Mouse (Mus musculus) G1E (cell line): ENCODE results near the gene 4930469K13Rik. TPM values are rescaled to one million over a fixed set of nuclear protein-coding genes. Genes with fewer than 3 reads are reported as not detected.
A peak's percentile ranks its signal among the peaks of the same experiment; 100 is the strongest.

Source experiments
- ATAC-seq: 2 replicates; pipeline ENCODE4 v1.8.0; 2016; ENCODE audit warnings: mild to moderate bottlenecking; ENCODE audit not compliant: insufficient number of reproducible peaks, poor library complexity, low FRiP score, severe bottlenecking; ENCODE audit errors: extremely low read depth
- DNase-seq: peaks from one replicate; pipeline ENCODE4 v3.0.0; 2012; ENCODE audit warnings: low spot score
- H3K27me3 ChIP-seq: 2 replicates; pipeline ENCODE4 v1.6.1; 2012; ENCODE audit warnings: mild to moderate bottlenecking, low read length, inconsistent platforms; ENCODE audit not compliant: insufficient read depth
- H3K36me3 ChIP-seq: replicated peaks from 2 replicates; pipeline ENCODE3; 2012; ENCODE audit warnings: mild to moderate bottlenecking, inconsistent platforms
- H3K4me1 ChIP-seq: 2 replicates; pipeline ENCODE4 v1.6.1; 2012; ENCODE audit warnings: low read depth, low read length, inconsistent platforms, mixed read lengths; ENCODE audit not compliant: insufficient read depth
- H3K4me3 ChIP-seq: 2 replicates; pipeline ENCODE4 v1.5.1; 2012; ENCODE audit warnings: low read depth, mild to moderate bottlenecking, inconsistent platforms, low read length, moderate library complexity, mixed read lengths
- H3K9me3 ChIP-seq: replicated peaks from 2 replicates; pipeline ENCODE4 v1.6.1; 2012; ENCODE audit warnings: inconsistent platforms
- CTCF ChIP-seq: IDR thresholded peaks from 2 replicates; pipeline ENCODE4 v1.5.1; 2012; ENCODE audit warnings: low read depth, low read length, inconsistent platforms, mixed read lengths
- GATA1 ChIP-seq: IDR thresholded peaks from 2 replicates; pipeline ENCODE4 v1.6.1; 2012; ENCODE audit warnings: borderline replicate concordance, low read length, inconsistent platforms, mixed read lengths
- GATA2 ChIP-seq: IDR thresholded peaks from 2 replicates; pipeline ENCODE4 v1.6.1; 2012; ENCODE audit warnings: low read depth, low read length, inconsistent platforms, borderline replicate concordance
- POLR2AphosphoS5 ChIP-seq: IDR thresholded peaks from 2 replicates; pipeline ENCODE4 v1.6.1; 2012; ENCODE audit warnings: low read depth, low read length, inconsistent platforms; ENCODE audit not compliant: insufficient replicate concordance
- TAL1 ChIP-seq: conservative IDR thresholded peaks from 2 replicates; pipeline ENCODE4 v1.6.1; 2012; ENCODE audit warnings: low read depth, low read length, inconsistent platforms, mixed read lengths
- polyA plus RNA-seq: library from polyadenylated mRNA; stranded (reverse); fragments of >175 nt; gene quantifications from 2 replicates; pipeline ENCODE4 v1.2.3, GENCODE M21; 2012
- total RNA-seq, 2 experiments: library from RNA; stranded (forward) in 1 of 2; stranded (reverse) in 1 of 2; fragments of 200-1000 nt in 1 of 2; fragments of >200 nt in 1 of 2; fragmentation: Nextera tagmentation in 1 of 2; gene quantifications; 2 replicates each; pipeline ENCODE4 v1.2.3; 2014 to 2017

The 4930469K13Rik gene
- total and polyA plus RNA-seq, 3 experiments: not detected

DNA sequence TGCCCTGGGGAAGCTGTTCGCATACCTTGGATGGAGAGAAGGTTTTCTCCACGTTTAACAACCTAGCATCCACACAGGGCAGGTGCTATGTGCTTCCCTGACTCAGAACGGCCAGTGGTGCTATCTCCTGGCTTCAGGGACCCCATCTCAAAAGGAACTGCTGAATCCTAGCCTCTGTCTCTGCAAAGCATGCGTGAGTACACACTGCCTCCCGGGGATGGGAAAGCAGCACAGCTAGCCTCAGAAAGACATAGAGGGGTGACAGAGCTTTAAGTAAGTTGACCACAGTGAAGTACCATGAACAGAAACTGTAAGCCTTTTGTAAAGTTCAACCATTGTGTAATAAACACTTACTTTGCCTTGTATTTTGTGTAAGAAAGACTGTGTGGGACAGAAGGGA, 104.9 kb downstream of the 4930469K13Rik start:
- Histone ChIP-seq H3K4me1 (peaks cover 3% of the 10 kb centered on the region; the same call in 1 of the 2 replicates), H3K4me3 (no peak overlapping the region), H3K9me3 (peaks cover 15% of the 10 kb centered on the region), H3K27me3 (peaks cover 44% of the 10 kb centered on the region), H3K36me3 (no peaks in the 10 kb centered on the region)
- no peak for TF ChIP-seq GATA1
- no peak for TF ChIP-seq POLR2AphosphoS5
- TF ChIP-seq GATA2: no peak
- TF ChIP-seq TAL1: no peak
- no peak for TF ChIP-seq CTCF
- no peak for DNase-seq
- no peak for ATAC-seq

- no peak for ATAC-seq
- TF ChIP-seq TAL1 (no peak), GATA1 (no peak), CTCF (no peak), GATA2 (no peak), POLR2AphosphoS5 (no peak)
- H3K4me1 ChIP-seq: 0 out of 2 replicates have a peak, but pooled peaks cover 3% of the 10 kb centered on the region
- DNase-seq: no peak
- no peaks in the 10 kb centered on the region for H3K36me3 ChIP-seq
- peaks cover 40% of the 10 kb centered on the region for H3K27me3 ChIP-seq
- H3K9me3 ChIP-seq: peaks cover 12% of the 10 kb centered on the region
- no peak within 1 kb of the TSS for H3K4me3 ChIP-seq
Measured at GRCm38 (mm10) chr11:33992938-33993337, 105.4 kb downstream of the 4930469K13Rik start, which contains the start of gene Kcnip1. Gene Kcnip1, minus strand, starts transcription at chr11:33993152.

GRCm38 (mm10) chr11:33990002-33990401, 108.4 kb downstream of the 4930469K13Rik start:
- DNase-seq (no peak), ATAC-seq (no peak)
- Histone ChIP-seq H3K36me3 (no peaks in the 10 kb centered on the region), H3K4me1 (peaks cover 18% of the 10 kb centered on the region), H3K4me3 (no peak overlapping the region), H3K9me3 (peaks cover 12% of the 10 kb centered on the region), H3K27me3 (peaks cover 24% of the 10 kb centered on the region)
- no peak for TF ChIP-seq CTCF
- no peak for TF ChIP-seq POLR2AphosphoS5
- no peak for TF ChIP-seq GATA2
- no peak for TF ChIP-seq GATA1
- TF ChIP-seq TAL1: no peak

- DNase-seq (no peak), ATAC-seq (peak; percentile 61; the same call in 1 of the 2 replicates)
- Histone ChIP-seq H3K4me3 (no peak overlapping the region), H3K9me3 (no peaks in the 10 kb centered on the region; the same call in none of the 2 replicates), H3K4me1 (peaks cover 21% of the 10 kb centered on the region), H3K27me3 (no peaks in the 10 kb centered on the region; the same call in 1 of the 2 replicates), H3K36me3 (no peaks in the 10 kb centered on the region)
- peak; percentile 60 for TF ChIP-seq TAL1
- no peak for TF ChIP-seq CTCF
Measured at GRCm38 (mm10) chr11:33986525-33986924, 111.8 kb downstream of the 4930469K13Rik start.

GRCm38 (mm10) chr11:33980146-33980545, 118.2 kb downstream of the 4930469K13Rik start:
- DNase-seq (no peak), ATAC-seq (no peak)
- Histone ChIP-seq H3K36me3 (no peaks in the 10 kb centered on the region), H3K4me3 (no peak overlapping the region), H3K27me3 (no peaks in the 10 kb centered on the region), H3K4me1 (peaks cover 3% of the 10 kb centered on the region; the same call in 1 of the 2 replicates), H3K9me3 (no peaks in the 10 kb centered on the region; the same call in 1 of the 2 replicates)
- no peak for TF ChIP-seq GATA2
- TF ChIP-seq GATA1: no peak
- TF ChIP-seq TAL1: no peak
- no peak for TF ChIP-seq POLR2AphosphoS5
- TF ChIP-seq CTCF: no peak

GRCm38 (mm10) chr11:33975121-33975520, 123.2 kb downstream of the 4930469K13Rik start:
- no peak for TF ChIP-seq POLR2AphosphoS5
- TF ChIP-seq CTCF: no peak
- TF ChIP-seq GATA1: no peak
- no peak for TF ChIP-seq GATA2
- TF ChIP-seq TAL1: no peak
- H3K9me3 ChIP-seq: peaks cover 3% of the 10 kb centered on the region
- H3K4me1 ChIP-seq: no peaks in the 10 kb centered on the region
- H3K27me3 ChIP-seq: peaks cover 2% of the 10 kb centered on the region; the same call in 1 of the 2 replicates
- no peak for ATAC-seq
- no peak for DNase-seq
- H3K4me3 ChIP-seq: no peak overlapping the region
- no peaks in the 10 kb centered on the region for H3K36me3 ChIP-seq
